Mouse (Mus musculus): ENCODE measurements at regions not wholly inside any gene's neighbourhood (a gene's known extent, or its start where the extent isn't known, plus 50 kb on each side); places are given as distances from the start of the nearest gene placed in this dataset.

DNA sequence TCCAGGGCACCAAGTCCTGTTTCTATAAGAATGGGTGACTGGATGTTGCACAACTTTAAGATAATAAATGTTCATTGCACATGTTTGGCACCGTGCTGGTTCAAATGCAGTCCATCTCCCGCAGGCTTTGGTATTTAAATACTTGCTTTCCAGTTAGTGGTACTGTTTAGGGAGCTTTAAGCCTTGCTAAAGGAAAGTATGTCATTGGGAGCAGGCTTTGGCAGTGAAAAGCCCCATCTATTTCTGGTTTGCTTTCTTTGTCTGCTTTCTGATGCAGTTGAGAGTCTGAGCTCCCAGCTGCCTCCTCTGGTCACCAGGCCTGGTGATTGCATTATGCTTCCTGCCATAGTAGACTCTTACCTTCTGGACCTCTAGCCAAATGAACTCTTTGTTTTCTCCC lies 283.0 kb upstream of the Mmadhc start:
- Histone ChIP-seq H3K36me3 (ENCODE audit: control insufficient read depth, insufficient read depth, low read length) (no peaks in the 10 kb centered on the region), H3K9ac (ENCODE audit: low read depth, low read length) (no peak overlapping the region), H3K27ac (ENCODE audit: low read length) (no peak overlapping the region), H3K4me3 (ENCODE audit: low read length) (no peak overlapping the region), H3K4me2 (ENCODE audit: low read depth, low read length) (no peak overlapping the region), H3K9me3 (ENCODE audit: control insufficient read depth, low read length) (no peaks in the 10 kb centered on the region), H3K27me3 (replicated peaks; ENCODE audit: control insufficient read depth, insufficient read depth, low read length) (no peaks in the 10 kb centered on the region), H3K4me1 (ENCODE audit: control insufficient read depth, insufficient read depth, low read length) (no peaks in the 10 kb centered on the region)
- WGBS, result 77% methylated on average over 2 of the region's 2 CpGs
- ATAC-seq, result no peak

- Histone ChIP-seq H3K27ac (ENCODE audit: low read length) (no peak overlapping the region), H3K27me3 (replicated peaks; ENCODE audit: control insufficient read depth, insufficient read depth, low read length) (no peaks in the 10 kb centered on the region), H3K4me1 (ENCODE audit: control insufficient read depth, insufficient read depth, low read length) (0 out of 2 replicates have a peak, but pooled peaks cover 3% of the 10 kb centered on the region), H3K4me2 (ENCODE audit: low read depth, low read length) (no peak overlapping the region), H3K4me3 (ENCODE audit: low read length) (no peak overlapping the region), H3K9me3 (ENCODE audit: control insufficient read depth, low read length) (no peaks in the 10 kb centered on the region), H3K9ac (ENCODE audit: low read depth, low read length) (no peak overlapping the region), H3K36me3 (ENCODE audit: control insufficient read depth, insufficient read depth, low read length) (no peaks in the 10 kb centered on the region)
- WGBS, result 57% methylated on average over 6 of the region's 6 CpGs
- ATAC-seq, result no peak
These were observed 281.9 kb upstream of the Mmadhc start for GRCm38 (mm10) chr2:50578278-50579043.

DNA sequence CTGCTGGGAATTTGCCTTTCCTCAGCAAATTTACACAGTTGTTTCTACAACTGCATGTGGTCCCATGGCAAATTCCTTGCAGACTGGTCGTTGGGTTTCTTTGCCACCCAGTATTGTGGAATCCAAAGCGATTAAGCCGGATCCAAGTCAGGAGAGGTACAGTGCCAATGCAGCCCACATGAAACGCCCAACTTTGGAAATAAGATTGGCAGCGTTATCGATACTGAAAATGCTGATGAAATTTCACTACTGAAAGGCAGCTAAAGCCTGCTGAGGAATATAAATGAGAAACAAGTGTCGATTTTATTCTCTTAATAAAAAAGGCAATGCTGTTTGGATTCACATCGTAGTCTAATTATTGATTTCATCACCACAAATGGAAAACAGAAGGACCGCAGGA lies 281.1 kb upstream of the Mmadhc start:
- Histone ChIP-seq H3K27me3 (replicated peaks; ENCODE audit: control insufficient read depth, insufficient read depth, low read length) (no peaks in the 10 kb centered on the region), H3K9ac (ENCODE audit: low read depth, low read length) (no peak overlapping the region), H3K27ac (ENCODE audit: low read length) (no peak overlapping the region), H3K4me1 (ENCODE audit: control insufficient read depth, insufficient read depth, low read length) (0 out of 2 replicates have a peak, but pooled peaks cover 3% of the 10 kb centered on the region), H3K4me3 (ENCODE audit: low read length) (no peak overlapping the region), H3K9me3 (ENCODE audit: control insufficient read depth, low read length) (no peaks in the 10 kb centered on the region), H3K4me2 (ENCODE audit: low read depth, low read length) (no peak overlapping the region), H3K36me3 (ENCODE audit: control insufficient read depth, insufficient read depth, low read length) (no peaks in the 10 kb centered on the region)
- ATAC-seq, result no peak
- 89% methylated on average over 9 of the region's 9 CpGs for WGBS

DNA sequence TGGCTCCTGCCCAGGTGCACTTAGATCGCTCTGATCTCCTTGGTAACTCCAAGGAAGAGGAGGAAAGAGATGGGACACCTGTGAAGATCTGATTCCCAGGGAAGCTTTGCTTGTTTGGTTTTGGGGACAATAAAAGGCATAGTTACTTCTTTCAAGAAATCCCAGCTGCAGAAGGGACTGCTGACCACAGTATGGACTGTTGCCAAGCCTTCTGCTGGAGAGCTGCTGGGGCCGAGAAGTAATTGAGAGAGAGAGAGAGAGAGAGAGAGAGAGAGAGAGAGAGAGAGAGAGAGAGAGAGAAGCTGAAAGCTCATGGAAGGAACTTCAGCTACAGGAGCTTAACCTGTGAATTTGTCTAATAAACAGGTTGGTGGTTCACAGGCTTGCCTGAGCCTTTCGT lies 276.9 kb upstream of the Mmadhc start:
- H3K27me3 ChIP-seq (replicated peaks; ENCODE audit: control insufficient read depth, insufficient read depth, low read length), result no peaks in the 10 kb centered on the region
- no peak overlapping the region for H3K4me3 ChIP-seq (ENCODE audit: low read length)
- 49% methylated on average over 3 of the region's 3 CpGs for WGBS
- no peak overlapping the region for H3K4me2 ChIP-seq (ENCODE audit: low read depth, low read length)
- H3K36me3 ChIP-seq (ENCODE audit: control insufficient read depth, insufficient read depth, low read length), result no peaks in the 10 kb centered on the region
- no peak for ATAC-seq
- no peak overlapping the region for H3K27ac ChIP-seq (ENCODE audit: low read length)
- no peak overlapping the region for H3K9ac ChIP-seq (ENCODE audit: low read depth, low read length)
- no peaks in the 10 kb centered on the region for H3K9me3 ChIP-seq (ENCODE audit: control insufficient read depth, low read length)
- 0 out of 2 replicates have a peak, but pooled peaks cover 3% of the 10 kb centered on the region for H3K4me1 ChIP-seq (ENCODE audit: control insufficient read depth, insufficient read depth, low read length)

GRCm38 (mm10) chr2:50571021-50571420 lies 274.4 kb upstream of the Mmadhc start:
- Histone ChIP-seq H3K4me2 (ENCODE audit: low read depth, low read length) (no peak overlapping the region), H3K9ac (ENCODE audit: low read depth, low read length) (no peak overlapping the region), H3K4me1 (ENCODE audit: control insufficient read depth, insufficient read depth, low read length) (0 out of 2 replicates have a peak, but pooled peaks cover 3% of the 10 kb centered on the region), H3K4me3 (ENCODE audit: low read length) (no peak overlapping the region), H3K27me3 (replicated peaks; ENCODE audit: control insufficient read depth, insufficient read depth, low read length) (no peaks in the 10 kb centered on the region), H3K9me3 (ENCODE audit: control insufficient read depth, low read length) (no peaks in the 10 kb centered on the region), H3K36me3 (ENCODE audit: control insufficient read depth, insufficient read depth, low read length) (no peaks in the 10 kb centered on the region), H3K27ac (ENCODE audit: low read length) (no peak overlapping the region)
- WGBS, result 82% methylated on average over 4 of the region's 4 CpGs
- ATAC-seq, result no peak

GRCm38 (mm10) chr2:50569502-50570285 lies 273.1 kb upstream of the Mmadhc start:
- no peak overlapping the region for H3K4me2 ChIP-seq (ENCODE audit: low read depth, low read length)
- H3K4me1 ChIP-seq (ENCODE audit: control insufficient read depth, insufficient read depth, low read length), result 0 out of 2 replicates have a peak, but pooled peaks cover 3% of the 10 kb centered on the region
- H3K27me3 ChIP-seq (replicated peaks; ENCODE audit: control insufficient read depth, insufficient read depth, low read length), result no peaks in the 10 kb centered on the region
- no peak overlapping the region for H3K27ac ChIP-seq (ENCODE audit: low read length)
- H3K9me3 ChIP-seq (ENCODE audit: control insufficient read depth, low read length), result no peaks in the 10 kb centered on the region
- no peaks in the 10 kb centered on the region for H3K36me3 ChIP-seq (ENCODE audit: control insufficient read depth, insufficient read depth, low read length)
- ATAC-seq, result no peak
- no peak overlapping the region for H3K9ac ChIP-seq (ENCODE audit: low read depth, low read length)
- H3K4me3 ChIP-seq (ENCODE audit: low read length), result no peak overlapping the region
- 79% methylated on average over 7 of the region's 7 CpGs for WGBS

DNA sequence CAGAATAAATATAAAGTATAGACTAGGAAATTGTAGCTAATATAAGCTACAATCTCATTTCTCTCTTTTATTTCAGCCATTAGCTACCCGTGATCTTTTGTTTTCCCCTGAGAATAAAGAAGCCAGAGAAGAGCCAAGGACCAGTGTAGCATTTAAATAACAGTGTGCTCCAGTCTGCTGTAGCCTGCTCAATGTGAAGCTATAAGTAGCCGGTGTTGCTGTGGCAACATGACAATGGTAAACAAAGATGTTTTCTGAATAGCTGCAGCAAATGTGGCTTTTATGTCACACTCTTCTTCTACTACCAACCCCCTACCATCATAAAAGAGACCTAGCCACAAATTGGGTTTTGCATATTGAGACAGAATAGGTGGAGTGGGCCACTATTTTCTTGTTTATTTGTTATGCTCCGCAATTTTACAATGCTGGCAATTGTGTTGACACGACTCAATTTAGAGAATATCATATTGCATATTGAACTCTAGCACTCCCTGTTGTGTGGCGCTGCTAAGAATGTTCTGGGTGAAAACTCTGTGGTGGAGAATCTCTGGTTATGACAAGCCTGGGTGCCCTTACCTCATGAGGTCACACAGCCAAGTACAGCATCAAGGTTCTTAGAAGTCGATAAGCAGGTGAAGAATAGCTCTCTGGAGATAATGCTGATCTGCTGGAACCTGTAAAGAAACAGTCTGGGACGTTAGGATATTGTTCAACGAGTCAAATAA lies 272.3 kb upstream of the Mmadhc start:
- Histone ChIP-seq H3K9me3 (ENCODE audit: control insufficient read depth, low read length) (no peaks in the 10 kb centered on the region), H3K36me3 (ENCODE audit: control insufficient read depth, insufficient read depth, low read length) (no peaks in the 10 kb centered on the region), H3K4me2 (ENCODE audit: low read depth, low read length) (no peak overlapping the region), H3K4me3 (ENCODE audit: low read length) (no peak overlapping the region), H3K27me3 (replicated peaks; ENCODE audit: control insufficient read depth, insufficient read depth, low read length) (no peaks in the 10 kb centered on the region), H3K9ac (ENCODE audit: low read depth, low read length) (no peak overlapping the region), H3K4me1 (ENCODE audit: control insufficient read depth, insufficient read depth, low read length) (0 out of 2 replicates have a peak, but pooled peaks cover 3% of the 10 kb centered on the region), H3K27ac (ENCODE audit: low read length) (no peak overlapping the region)
- WGBS, result 76% methylated on average over 8 of the region's 8 CpGs
- no peak for ATAC-seq

GRCm38 (mm10) chr2:50567542-50567941 lies 270.9 kb upstream of the Mmadhc start:
- no peak overlapping the region for H3K4me2 ChIP-seq (ENCODE audit: low read depth, low read length)
- no peaks in the 10 kb centered on the region for H3K27me3 ChIP-seq (replicated peaks; ENCODE audit: control insufficient read depth, insufficient read depth, low read length)
- WGBS, result 49% methylated on average over 1 of the region's 1 CpGs
- no peak overlapping the region for H3K9ac ChIP-seq (ENCODE audit: low read depth, low read length)
- ATAC-seq, result no peak
- H3K9me3 ChIP-seq (ENCODE audit: control insufficient read depth, low read length), result no peaks in the 10 kb centered on the region
- H3K4me3 ChIP-seq (ENCODE audit: low read length), result no peak overlapping the region
- no peak overlapping the region for H3K27ac ChIP-seq (ENCODE audit: low read length)
- H3K36me3 ChIP-seq (ENCODE audit: control insufficient read depth, insufficient read depth, low read length), result no peaks in the 10 kb centered on the region
- no peaks in the 10 kb centered on the region for H3K4me1 ChIP-seq (ENCODE audit: control insufficient read depth, insufficient read depth, low read length)

DNA sequence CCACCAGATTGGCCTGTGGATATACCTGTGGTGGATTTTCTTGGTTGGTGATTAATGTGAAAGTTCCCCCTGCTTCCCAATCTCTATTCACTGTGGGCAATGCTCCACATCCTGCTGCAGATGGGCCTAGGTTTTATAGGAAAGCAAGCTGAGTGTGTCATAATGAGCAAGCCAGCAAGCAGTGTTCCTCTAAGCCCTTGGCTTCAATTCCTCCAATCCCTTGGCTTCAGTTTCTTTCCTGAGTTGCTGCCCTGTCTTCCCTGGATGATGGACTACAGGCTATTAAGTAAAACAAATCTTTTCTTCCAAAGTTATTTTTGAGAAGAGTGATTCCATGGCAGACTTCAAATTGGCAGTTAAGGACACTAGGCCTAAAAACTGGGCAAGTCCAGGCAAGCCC lies 257.4 kb upstream of the Mmadhc start:
- Histone ChIP-seq H3K27ac (ENCODE audit: low read length) (no peak overlapping the region), H3K9me3 (ENCODE audit: control insufficient read depth, low read length) (no peaks in the 10 kb centered on the region), H3K4me3 (ENCODE audit: low read length) (no peak overlapping the region), H3K4me1 (ENCODE audit: control insufficient read depth, insufficient read depth, low read length) (no peaks in the 10 kb centered on the region), H3K27me3 (replicated peaks; ENCODE audit: control insufficient read depth, insufficient read depth, low read length) (no peaks in the 10 kb centered on the region), H3K9ac (ENCODE audit: low read depth, low read length) (no peak overlapping the region), H3K4me2 (ENCODE audit: low read depth, low read length) (no peak overlapping the region), H3K36me3 (ENCODE audit: control insufficient read depth, insufficient read depth, low read length) (no peaks in the 10 kb centered on the region)
- no peak for ATAC-seq
